Mouse (Mus musculus) embryo, embryonic 10.5 days (tissue): Measurements from ENCODE around the gene Hist1h2ac.
"Not testable (repeated sequence)": the region's sequence is repeated elsewhere in the genome, so short reads cannot be mapped to it uniquely, and the experiment has no call there.

ENCODE experiments used
- DNase-seq: peaks from one replicate; pipeline ENCODE4 v3.0.0-alpha.2; 2015; ENCODE audit warnings: low spot score

Hist1h2ac gene

DNA sequence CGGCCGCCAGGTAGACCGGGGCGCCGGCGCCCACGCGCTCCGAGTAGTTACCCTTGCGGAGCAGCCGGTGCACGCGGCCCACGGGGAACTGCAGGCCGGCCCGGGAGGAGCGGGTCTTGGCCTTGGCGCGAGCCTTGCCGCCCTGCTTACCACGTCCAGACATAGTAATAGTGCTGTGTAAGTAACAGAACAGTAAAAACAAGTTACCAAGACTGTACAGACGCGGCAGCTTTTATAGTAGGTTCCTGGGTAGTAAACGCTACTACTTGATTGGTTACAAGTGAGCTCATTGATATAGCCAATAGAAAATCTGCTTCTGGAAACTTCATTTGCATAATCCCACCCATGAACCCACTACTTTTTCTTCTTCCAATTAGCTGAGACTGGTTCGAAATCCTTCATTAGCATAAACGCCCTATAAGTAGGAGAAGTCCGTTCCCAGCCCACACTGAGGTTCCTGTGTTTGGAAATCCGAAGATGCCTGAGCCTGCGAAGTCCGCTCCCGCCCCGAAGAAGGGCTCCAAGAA lies at the start of gene Hist1h2ac, which contains the start of gene Hist1h2bc:
Gene Hist1h2ac, minus strand, starts transcription at position 194 of the 527 bp plus-strand sequence.
Gene Hist1h2bc, plus strand, starts transcription at position 445 of the 527 bp plus-strand sequence.
- peak; percentile 98 for DNase-seq

DNA sequence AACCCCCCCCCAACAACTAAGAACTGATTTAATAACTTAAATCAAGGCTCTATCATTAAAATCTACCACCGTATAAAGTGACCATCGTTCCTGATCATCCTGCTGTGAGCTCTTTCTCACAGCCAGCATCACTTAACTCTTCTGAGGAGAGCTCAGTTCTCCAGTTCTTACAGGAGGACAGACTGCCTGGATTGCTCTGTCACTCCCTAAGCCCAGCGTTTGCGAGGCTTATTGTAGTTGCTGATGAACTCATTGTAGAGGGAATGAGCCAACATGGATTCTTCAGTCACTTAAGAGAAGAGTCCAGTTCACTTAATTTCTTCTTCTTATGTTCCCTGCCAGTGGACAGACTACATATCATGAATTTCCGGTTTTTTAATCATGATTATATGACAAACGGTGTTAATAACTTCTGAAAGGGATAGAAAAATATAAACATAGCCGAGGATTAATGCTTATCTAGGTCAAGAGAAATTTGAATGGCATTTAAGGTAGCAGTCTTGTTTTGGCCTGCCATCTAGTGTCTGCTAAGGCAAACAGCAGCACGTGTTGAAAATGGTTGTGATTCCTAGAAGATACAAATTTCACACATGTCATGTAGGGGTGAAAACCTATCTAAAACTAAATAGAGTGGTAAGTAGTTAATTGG lies 48.5 kb upstream of the Hist1h2ac start:
- peak; percentile 70 for DNase-seq

DNA sequence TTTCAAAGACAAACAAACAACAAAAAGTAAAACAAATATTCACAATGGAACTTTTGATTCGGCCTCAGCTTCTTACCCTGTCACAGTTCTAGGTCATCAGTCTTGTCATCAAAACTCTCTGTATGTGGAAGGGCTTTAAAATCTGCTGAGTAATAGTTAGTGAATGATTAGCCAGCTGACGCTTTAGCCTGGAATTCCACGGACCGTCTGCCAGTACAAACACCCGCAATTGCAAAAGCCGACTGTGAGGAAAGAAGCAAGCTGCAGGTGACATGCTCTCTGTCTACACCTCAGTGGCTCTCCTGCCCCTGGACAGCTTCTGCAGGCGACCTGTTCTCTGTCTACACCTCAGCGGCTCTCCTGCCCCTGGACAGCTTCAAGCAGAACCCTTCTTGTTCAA lies 46.7 kb upstream of the Hist1h2ac start:
- DNase-seq, result peak; percentile 23

DNA sequence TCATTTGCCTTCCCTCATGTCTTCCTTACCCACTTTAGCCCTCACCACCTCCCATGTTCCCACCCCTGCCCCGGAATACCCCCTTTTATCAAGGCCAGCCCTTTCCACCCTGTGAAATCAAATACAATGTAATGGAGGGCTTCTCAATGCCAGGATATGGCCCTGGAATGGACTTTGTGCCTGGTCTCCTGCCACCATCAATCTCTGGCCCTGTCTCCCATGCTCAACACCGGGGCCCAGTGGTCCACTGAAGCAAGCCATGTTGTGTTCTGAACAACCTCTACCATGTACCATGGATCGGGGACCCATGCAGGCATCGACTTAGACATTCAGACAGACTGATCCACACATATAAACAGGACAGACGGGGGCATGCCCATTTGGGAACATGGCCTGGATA lies 46.0 kb upstream of the Hist1h2ac start:
- no peak for DNase-seq

DNA sequence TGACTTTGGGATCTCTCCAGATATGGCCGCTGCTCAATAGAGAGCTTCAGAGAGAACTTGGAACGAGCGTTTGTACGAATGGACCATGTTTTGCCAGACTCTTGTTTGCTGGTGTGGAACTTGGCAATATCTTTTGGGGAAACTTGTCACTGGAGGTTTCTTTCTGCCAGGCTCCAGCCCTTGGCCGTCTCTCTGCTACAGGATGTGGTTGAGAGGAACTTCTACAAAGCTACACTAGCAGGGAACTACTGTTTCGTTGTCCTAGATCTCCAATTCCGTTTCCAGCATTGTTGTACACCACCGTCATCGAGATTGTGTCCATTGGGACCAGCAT lies 45.4 kb upstream of the Hist1h2ac start:
- no peak for DNase-seq

DNA sequence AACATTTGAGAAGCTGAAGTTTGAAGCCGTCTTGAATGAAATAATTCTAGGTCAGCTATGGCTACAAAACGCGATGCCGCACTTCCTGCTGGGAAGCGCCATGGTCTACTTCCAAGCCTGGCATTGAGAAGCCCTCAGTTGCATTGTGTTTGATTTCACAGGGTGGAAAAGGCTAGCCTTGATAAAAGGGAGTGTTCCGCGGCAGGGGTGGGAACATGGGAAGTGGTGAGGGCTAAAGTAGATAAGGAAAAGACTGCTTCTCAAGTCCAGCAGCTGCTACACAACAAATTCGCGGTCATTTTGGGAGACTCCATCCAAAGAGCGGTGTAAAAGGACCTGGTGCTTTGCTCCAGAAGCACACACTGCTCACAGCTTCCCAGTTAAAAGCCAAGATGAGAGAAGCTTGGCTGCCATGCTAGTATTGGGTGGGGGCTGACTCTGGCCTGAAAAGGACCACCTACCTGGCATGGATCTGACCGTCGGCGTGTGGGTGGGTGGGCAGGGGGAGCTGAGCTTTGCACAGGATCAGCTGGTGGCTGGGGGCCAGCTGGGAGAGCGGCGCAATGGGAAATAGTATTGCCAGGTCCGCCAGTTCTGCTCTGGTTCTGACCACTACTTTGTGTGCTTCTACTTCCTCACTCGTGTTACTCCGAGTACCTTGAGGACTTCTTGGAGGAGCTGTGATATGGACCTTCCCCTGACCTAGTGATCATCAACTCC lies 44.9 kb upstream of the Hist1h2ac start:
- DNase-seq, result no peak

DNA sequence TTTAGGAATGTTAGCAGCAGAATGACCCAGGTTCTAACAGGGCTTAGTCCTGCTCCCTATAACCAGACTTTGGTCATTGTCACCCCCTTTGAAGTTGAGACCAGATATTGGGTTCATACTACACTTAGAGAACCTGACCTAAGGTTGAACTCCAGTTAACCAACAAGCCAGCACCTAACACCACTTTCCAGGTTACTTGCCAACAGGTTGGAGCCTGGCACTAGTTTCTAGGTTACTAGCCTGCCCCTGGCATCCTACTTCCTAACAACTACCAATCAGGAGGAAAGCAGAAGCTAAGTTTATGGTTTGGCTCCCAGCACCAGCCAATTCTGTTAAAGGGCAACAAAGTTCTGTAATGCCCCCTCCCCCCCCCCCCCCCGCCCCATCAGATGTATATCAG lies 41.5 kb upstream of the Hist1h2ac start:
- DNase-seq, result no peak

DNA sequence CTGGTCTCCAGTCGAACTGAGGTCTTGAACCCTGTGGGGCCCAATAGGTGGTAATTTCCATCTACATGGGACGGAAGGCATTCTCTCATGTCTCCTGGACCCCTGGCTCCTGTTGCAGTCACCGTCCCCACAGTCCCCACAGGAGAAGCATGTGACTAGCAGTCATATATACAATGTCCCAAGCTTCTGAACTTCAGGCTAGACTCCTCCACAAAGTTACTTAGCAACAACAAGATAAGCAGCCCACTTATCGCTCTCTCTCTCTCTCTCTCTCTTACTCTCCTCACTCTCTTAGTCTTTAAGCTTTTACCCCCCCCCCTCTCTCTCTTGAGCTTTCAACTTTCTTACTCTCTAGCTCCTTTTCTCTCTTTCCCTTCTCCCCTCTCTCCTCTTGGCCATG lies 40.5 kb upstream of the Hist1h2ac start:
- DNase-seq, result no peak

DNA sequence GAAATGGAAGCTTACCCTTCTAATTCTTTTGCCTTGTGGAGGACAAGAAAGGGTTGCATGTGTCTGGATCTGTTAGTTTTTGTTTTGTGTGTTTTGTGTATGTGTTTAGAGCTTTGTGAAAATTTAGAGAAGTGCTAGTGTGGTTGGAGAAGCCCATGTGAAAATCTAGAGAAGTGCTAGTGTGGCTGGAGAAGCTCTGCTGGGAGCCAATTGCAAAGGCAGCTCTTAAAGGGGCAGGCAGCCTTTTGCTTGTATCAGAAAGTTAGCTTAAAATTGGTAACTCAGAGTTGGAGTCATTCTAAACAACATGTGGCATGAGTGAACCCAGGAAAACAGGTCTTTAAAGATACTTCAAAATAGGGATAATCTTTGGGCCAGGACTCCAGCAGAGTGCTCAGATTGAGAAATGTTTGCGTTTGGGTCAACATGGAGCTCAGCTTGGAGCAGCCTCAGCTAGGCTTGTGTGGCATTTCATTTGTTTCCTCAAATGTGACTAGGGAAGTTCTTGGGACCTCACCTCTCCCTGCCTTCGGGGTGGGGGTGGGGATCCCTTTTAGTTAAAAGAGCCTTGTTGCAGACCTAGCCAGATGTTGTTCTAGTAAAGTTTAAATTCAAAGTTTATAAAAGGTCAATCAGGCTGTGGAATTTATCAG lies 34.0 kb upstream of the Hist1h2ac start:
- not testable (repeated sequence) for DNase-seq

DNA sequence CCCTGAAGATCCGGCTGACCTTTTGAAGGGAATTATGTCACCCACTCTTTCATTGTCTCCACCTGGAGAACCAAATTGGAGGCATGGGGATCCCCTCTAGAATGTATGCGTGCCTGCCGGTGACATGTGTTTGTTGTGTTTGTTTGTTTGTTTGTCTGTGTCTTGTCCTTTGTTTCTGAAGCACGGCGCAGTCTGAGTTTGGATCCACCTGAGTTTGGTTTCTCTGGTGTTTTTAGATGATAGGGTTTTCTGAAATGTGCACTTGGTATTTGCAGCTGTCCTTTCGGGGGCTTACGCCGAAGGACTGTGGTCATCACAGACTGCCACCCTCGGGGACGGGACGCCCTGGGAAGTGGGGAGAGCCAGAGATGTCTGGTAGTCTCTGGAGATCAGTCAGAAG lies 33.4 kb upstream of the Hist1h2ac start:
- DNase-seq, result no peak

DNA sequence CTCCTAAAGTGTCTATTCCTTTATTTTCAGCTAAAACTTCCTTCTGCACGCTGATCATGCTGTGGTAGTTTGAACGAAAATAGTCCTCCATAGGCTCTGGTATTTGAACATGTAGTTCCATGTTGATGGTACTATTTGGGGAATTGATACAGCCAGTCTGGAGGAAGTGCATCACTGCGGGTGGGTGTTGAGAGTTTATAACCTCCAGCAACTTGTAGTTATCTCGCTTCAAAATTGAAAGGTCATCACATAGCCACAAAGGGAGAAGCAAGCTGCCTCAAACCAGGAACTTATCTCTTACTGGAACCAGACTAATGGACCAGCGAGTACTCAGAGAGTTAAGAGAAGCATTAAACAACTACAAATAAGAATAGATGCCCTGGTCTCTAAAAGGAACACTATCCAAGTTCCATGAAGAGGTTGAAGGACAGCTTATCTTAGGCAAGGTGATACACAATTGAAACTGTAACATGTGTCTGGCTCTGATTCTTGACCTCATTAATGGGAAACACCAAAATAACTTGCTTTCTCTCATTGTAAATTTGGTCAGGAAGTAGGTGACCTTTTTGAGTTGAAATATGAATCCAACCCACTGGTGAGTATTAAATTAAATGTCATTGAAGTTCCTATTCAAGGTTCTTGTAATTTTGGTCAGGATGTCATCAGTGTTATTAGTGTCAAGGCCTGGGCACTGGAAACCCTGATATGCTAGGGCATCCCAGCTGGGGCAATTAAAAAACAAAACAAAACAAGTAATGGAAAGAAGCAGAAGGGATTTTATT lies 32.7 kb upstream of the Hist1h2ac start:
- DNase-seq, result no peak

DNA sequence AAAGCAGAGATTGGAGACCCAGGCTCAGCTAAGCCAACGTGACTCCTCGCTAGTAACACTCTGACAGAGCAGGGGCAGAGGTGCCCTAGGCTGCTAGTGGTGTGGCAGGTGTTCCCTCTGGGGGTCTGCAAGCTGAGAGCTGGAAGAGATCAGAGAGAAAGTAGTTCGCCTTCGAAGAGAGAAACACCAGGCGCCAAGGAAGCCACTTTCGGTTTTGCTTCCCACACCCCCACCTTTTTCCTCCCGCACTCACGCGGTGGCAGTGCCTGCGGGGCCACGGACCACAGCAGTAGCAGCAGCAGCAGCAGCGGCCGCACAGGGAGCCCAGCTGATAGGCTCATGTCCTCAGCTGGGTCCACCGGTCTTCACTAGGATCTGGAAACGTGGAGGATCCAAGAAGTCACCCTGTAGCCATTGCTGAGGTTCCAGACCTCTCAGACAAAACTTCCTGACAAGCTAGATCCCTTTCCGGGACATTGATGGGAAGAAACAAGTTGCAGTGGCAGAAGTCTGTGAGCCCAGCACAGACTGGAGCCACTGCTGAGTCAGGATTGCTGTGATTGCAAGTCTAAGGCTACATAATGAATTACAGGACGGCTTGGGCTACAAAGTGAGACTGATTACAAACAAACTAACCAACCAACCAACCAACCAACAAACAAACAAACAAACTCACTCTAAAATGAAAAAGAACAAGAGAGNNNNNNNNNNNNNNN lies 26.8 kb upstream of the Hist1h2ac start, which contains the start of gene Hfe:
Gene Hfe, minus strand, starts transcription at position 481 of the 716 bp plus-strand sequence.
- DNase-seq, result peak; percentile 64

DNA sequence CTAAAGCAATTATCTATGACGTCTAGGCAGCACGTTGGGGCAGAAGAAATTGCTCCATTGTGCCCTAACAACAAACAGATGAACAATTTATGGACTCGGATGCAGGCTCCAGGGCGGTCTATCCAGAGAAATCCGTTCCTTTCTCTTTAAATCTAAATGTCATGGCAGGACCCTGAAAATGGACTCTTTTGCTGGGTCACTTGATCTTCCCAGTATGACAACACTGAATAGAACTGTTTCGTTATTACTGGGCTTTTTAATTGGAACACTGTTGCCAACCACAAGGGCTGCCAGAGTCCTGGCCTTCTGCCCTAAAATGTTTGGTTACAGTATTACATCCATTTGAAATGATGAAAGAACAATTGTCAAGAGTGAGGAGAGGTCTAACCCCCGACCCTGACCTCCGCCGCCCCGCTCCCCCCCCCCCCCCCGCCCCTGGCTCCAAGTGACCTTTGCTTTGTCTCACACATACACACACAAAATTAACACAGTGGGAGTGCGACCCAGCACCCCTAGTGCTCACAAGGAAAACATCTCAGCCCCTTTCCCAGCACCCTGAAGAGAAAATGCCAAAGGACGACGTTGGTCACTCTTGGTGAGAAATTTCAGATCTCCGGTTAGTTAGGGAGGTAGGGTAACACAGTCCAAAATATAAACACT lies 26.1 kb upstream of the Hist1h2ac start:
- no peak for DNase-seq

DNA sequence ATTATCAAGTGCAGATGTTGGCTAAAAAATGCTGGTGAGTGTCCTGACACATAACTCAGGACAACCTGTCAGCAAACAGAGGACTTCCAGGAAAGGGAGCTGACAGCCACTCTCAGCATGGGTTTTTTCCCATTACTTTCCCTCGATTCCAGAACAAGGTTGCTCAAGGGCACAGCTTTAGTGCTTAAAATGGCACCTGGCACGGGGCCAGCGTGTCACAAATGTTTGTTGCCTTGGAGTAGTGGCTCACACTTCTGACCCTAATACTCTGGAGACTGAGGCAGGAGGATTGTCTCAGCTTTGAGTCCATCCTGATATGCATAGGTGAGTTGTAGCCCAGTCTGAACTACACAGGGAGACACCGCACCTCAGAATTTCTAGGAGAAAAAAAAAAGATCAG lies 24.9 kb upstream of the Hist1h2ac start:
- no peak for DNase-seq

DNA sequence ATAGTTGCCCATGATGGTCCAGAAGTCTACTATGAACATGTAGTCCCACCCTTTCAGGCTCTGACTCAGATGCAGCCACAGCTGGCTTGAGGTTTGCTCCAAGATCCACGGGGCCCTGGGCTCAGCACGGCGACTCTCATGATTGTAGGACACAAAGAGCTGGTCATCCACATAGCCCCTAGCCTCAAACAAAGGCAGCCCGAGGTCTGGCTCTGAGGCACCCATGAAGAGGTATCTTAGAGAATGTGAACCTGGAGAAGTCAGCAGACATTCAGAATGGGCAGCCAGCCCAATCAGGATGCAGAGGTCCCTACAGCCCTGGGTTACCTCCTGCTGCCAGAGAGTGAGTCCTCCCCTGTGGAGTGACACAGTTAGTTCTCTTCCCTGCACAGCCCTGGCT lies 24.3 kb upstream of the Hist1h2ac start:
- no peak for DNase-seq

DNA sequence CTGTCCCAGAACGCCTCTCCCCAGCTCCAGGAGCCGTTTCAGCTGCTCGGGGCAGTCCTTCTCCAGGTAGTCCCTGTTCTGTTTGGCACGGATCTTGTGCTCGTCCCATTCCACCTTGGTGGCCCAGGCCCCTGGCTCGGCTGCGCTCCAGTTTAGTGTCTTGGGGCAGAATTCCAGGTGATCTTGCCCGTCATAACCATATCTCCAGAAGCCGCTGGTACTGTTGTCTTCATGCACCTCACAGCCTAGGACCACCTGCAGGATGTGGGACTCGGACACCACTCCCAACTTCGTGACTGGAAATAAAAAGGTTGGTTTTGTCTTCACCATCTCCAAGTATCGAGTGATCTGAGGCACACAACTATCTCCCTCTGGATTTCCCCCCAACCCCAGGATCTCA lies 23.0 kb upstream of the Hist1h2ac start:
- DNase-seq, result no peak

DNA sequence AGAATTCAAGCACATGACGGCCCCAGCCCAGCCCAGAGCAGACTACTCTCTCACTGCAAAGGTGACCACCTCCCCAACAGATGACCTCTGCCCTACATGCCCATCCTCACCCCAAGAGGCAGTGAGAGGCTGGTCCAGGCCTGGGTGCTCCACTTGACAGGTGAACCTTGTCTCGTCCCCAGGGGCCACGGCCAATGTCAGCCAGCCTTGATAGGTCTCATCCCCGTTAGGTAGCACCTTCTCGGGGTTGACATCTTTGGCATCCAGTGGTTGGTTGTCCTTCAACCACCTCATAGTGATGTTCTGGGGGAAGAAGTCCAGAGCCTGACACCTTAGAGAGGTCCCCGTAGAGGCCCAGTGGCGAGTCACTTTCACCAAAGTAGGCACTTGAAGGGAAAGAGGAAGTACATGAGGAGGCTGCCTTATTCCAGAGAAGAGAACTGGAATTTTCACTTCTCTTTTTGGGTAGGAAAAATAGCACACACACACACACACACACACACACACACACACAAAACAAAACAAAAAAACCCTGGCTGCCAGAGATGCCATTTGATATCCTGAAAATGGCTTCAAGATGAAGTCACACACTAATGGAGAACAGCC lies 22.1 kb upstream of the Hist1h2ac start:
- no peak for DNase-seq

DNA sequence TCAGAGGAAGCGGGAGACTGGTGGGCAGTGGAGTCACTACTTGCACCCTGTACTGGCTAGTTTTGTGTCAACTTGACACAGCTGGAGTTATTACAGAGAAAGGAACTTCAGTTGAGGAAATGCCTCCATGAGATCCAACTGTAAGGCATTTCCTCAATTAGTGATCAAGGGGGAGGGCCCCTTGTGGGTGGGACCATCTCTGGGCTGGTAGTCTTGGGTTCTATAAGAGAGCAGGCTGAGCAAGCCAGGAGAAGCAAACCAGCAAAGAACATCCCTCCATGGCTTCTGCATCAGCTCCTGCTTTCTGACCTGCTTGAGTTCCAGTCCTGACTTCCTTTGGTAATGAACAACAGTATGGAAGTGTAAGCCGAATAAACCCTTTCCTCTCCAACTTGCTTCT lies 19.1 kb upstream of the Hist1h2ac start:
- DNase-seq, result not testable (repeated sequence)

DNA sequence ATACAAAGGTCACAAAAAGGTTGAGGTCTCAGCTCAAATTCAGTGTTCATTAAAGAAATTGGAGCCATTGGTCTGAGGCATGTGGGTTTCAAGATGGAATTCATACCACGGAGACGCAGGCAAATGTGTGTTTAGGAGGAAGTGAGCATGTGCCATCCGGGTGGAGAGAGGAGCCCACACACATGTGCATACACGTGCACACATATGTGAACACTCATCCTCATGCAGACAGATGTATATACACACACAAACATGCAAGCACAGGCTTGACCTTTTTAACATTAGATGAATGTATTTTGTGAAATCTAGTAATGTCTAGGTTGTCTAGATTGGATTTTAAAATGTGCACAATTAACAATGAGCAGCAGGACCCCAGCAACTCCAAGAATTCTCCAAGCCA lies 18.5 kb upstream of the Hist1h2ac start:
- DNase-seq, result no peak

DNA sequence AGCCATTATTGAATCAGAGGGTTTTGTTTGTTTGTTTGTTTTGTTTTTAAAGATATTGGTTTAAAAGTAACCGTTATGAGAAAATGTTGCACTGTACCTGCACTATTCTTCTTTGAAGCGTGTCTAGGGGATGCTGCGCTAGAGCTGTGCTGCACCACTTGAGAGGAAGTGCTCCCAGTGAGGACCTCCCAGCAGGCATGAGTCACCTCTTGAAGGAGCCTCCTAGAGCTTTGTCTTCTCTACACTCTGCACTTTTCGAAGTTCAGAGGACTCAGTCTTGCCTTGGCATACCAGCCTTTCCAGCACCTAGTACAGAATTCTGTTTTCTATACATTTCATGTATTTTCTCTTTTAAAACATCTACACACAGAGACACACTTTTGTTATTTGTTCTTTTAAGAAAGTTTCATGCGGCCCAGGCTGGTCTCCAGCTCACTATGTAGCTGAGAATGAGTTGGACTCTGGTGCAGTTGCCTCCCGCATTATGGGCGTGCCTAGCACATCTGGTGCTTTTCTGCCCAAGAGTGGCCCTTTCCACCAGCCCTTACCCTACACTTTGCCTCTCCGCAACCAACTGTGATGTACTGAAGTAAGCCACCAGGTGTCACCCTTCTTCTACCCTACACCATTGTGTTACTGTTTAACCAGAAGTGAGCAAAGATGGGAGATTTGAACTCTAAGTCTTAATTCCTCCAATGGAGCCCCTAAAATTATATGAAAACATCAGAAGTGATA lies 17.2 kb upstream of the Hist1h2ac start:
- DNase-seq, result peak; percentile 92
